Mouse (Mus musculus) CH12.LX (cell line): ENCODE data around the gene Vav1. TPM values are rescaled to one million over a fixed set of nuclear protein-coding genes. Genes with fewer than 3 reads are reported as not detected.

Source experiments
- DNase-seq: peaks from one replicate; pipeline ENCODE4 v3.0.0-alpha.2; 2013; ENCODE audit errors: extremely low read depth
- H3K27ac ChIP-seq: 2 replicates; pipeline ENCODE4 v1.5.1; 2012; ENCODE audit warnings: low read depth, mild to moderate bottlenecking, control low read depth, moderate library complexity; ENCODE audit not compliant: insufficient read depth
- H3K27me3 ChIP-seq: replicated peaks from 2 replicates; pipeline ENCODE3; 2012; ENCODE audit warnings: inconsistent platforms
- H3K36me3 ChIP-seq, 2 experiments: replicated peaks in 1 of 2; 2 replicates each; pipeline versions ENCODE3 to v1.6.1; 2012; ENCODE audit warnings: inconsistent platforms in 1 of 2, low read length in 1 of 2, mild to moderate bottlenecking in 1 of 2, mixed read lengths in 1 of 2, moderate library complexity in 1 of 2; ENCODE audit not compliant: control insufficient read depth in 1 of 2, insufficient read depth in 1 of 2
- H3K4me1 ChIP-seq, 2 experiments: 2 replicates each; pipeline ENCODE4 v1.6.1; 2012; ENCODE audit warnings: inconsistent platforms in 1 of 2, moderate library complexity in 1 of 2; ENCODE audit not compliant: insufficient read depth in 2 of 2, control insufficient read depth in 1 of 2
- H3K4me2 ChIP-seq: 2 replicates; pipeline ENCODE4 v1.6.1; 2012; ENCODE audit warnings: low read depth, mild to moderate bottlenecking, control low read depth; ENCODE audit not compliant: poor library complexity, insufficient read depth, severe bottlenecking
- H3K4me3 ChIP-seq, 3 experiments: fragments of 150-350 bp in 1 of 3; sonication (generic) in 1 of 3; replicated peaks in 1 of 3; 2 replicates each; pipeline versions ENCODE3 to v1.5.1; 2011 to 2012; ENCODE audit warnings: low read depth in 2 of 3, low read length in 2 of 3, mild to moderate bottlenecking in 2 of 3, moderate library complexity in 2 of 3, control low read depth in 1 of 3, improper control_type of control experiment in 1 of 3, inconsistent platforms in 1 of 3, mixed read lengths in 1 of 3; ENCODE audit not compliant: poor library complexity in 1 of 3
- H3K79me2 ChIP-seq: replicated peaks from 2 replicates; pipeline ENCODE4 v1.6.1; 2012; ENCODE audit warnings: mild to moderate bottlenecking, moderate library complexity; ENCODE audit not compliant: control insufficient read depth, poor library complexity, insufficient read depth, severe bottlenecking; ENCODE audit errors: extremely low read depth
- H3K9ac ChIP-seq: 2 replicates; pipeline ENCODE4 v1.6.1; 2012; ENCODE audit warnings: low read depth, mild to moderate bottlenecking, control low read depth, moderate library complexity; ENCODE audit not compliant: insufficient read depth
- H3K9me3 ChIP-seq: replicated peaks from 2 replicates; pipeline ENCODE3; 2012; ENCODE audit warnings: low read length, inconsistent platforms, mixed read lengths
- BHLHE40 ChIP-seq: IDR thresholded peaks from 2 replicates; pipeline ENCODE4 v1.6.1; 2011; ENCODE audit warnings: mild to moderate bottlenecking, low read depth, low read length, improper control_type of control experiment
- CHD1 ChIP-seq: IDR thresholded peaks from 2 replicates; pipeline ENCODE4 v1.6.1; 2012; ENCODE audit warnings: low read depth, low read length, improper control_type of control experiment, inconsistent platforms
- CHD2 ChIP-seq: IDR thresholded peaks from 2 replicates; pipeline ENCODE4 v1.6.1; 2011; ENCODE audit warnings: low read length, improper control_type of control experiment
- CTCF ChIP-seq, 2 experiments: IDR thresholded peaks in 1 of 2; conservative IDR thresholded peaks in 1 of 2; 2 replicates each; pipeline ENCODE4 v1.5.1; 2011 to 2012; ENCODE audit warnings: low read depth in 2 of 2, low read length in 2 of 2, improper control_type of control experiment in 1 of 2, inconsistent platforms in 1 of 2, mild to moderate bottlenecking in 1 of 2, moderate library complexity in 1 of 2
- ELF1 ChIP-seq: IDR thresholded peaks from 2 replicates; pipeline ENCODE4 v1.6.1; 2014; ENCODE audit warnings: low read depth, mild to moderate bottlenecking, inconsistent platforms, low read length, improper control_type of control experiment
- EP300 ChIP-seq: IDR thresholded peaks from 2 replicates; pipeline ENCODE4 v1.6.1; 2011; ENCODE audit warnings: low read length, improper control_type of control experiment
- ETS1 ChIP-seq: conservative IDR thresholded peaks from 2 replicates; pipeline ENCODE4 v1.6.1; 2012; ENCODE audit warnings: low read depth, mild to moderate bottlenecking, inconsistent platforms, low read length, improper control_type of control experiment, moderate library complexity
- HCFC1 ChIP-seq: IDR thresholded peaks from 2 replicates; pipeline ENCODE4 v1.6.1; 2012; ENCODE audit warnings: low read depth, mild to moderate bottlenecking, inconsistent platforms, low read length, improper control_type of control experiment
- IRF4 ChIP-seq: IDR thresholded peaks from 2 replicates; pipeline ENCODE4 v1.6.1; 2014; ENCODE audit warnings: low read depth, mild to moderate bottlenecking, inconsistent platforms, low read length, improper control_type of control experiment
- JUN ChIP-seq: IDR thresholded peaks from 2 replicates; pipeline ENCODE4 v1.6.1; 2011; ENCODE audit warnings: low read depth, mild to moderate bottlenecking, low read length, improper control_type of control experiment, moderate library complexity; ENCODE audit not compliant: insufficient read depth
- JUND ChIP-seq: conservative IDR thresholded peaks from 2 replicates; pipeline ENCODE4 v1.6.1; 2011; ENCODE audit warnings: low read depth, low read length, improper control_type of control experiment
- KAT2A ChIP-seq: IDR thresholded peaks from 2 replicates; pipeline ENCODE4 v1.6.1; 2012; ENCODE audit warnings: low read length, improper control_type of control experiment, inconsistent platforms; ENCODE audit not compliant: insufficient replicate concordance
- MAFK ChIP-seq: IDR thresholded peaks from 2 replicates; pipeline ENCODE4 v1.6.1; 2011; ENCODE audit warnings: low read length, improper control_type of control experiment; ENCODE audit not compliant: insufficient replicate concordance
- MAZ ChIP-seq: IDR thresholded peaks from 2 replicates; pipeline ENCODE4 v1.6.1; 2012; ENCODE audit warnings: low read depth, mild to moderate bottlenecking, inconsistent platforms, low read length, improper control_type of control experiment, moderate library complexity
- MXI1 ChIP-seq: IDR thresholded peaks from 2 replicates; pipeline ENCODE4 v1.6.1; 2011; ENCODE audit warnings: mild to moderate bottlenecking, low read depth, low read length, improper control_type of control experiment
- NELFE ChIP-seq: IDR thresholded peaks from 2 replicates; pipeline ENCODE4 v1.6.1; 2011; ENCODE audit warnings: low read depth, low read length, improper control_type of control experiment
- NRF1 ChIP-seq: IDR thresholded peaks from 2 replicates; pipeline ENCODE4 v1.6.1; 2014; ENCODE audit warnings: low read depth, mild to moderate bottlenecking, inconsistent platforms, low read length, improper control_type of control experiment, moderate library complexity
- PAX5 ChIP-seq: IDR thresholded peaks from 2 replicates; pipeline ENCODE4 v1.6.1; 2012; ENCODE audit warnings: low read length, inconsistent platforms, mixed read lengths
- RAD21 ChIP-seq: IDR thresholded peaks from 2 replicates; pipeline ENCODE4 v1.6.1; 2011; ENCODE audit warnings: low read depth, mild to moderate bottlenecking, low read length, improper control_type of control experiment, moderate library complexity
- RCOR1 ChIP-seq: conservative IDR thresholded peaks from 2 replicates; pipeline ENCODE4 v1.6.1; 2012; ENCODE audit warnings: low read depth, mild to moderate bottlenecking, inconsistent platforms, low read length, improper control_type of control experiment
- SIN3A ChIP-seq: IDR thresholded peaks from 2 replicates; pipeline ENCODE4 v1.6.1; 2012; ENCODE audit warnings: low read length, improper control_type of control experiment, inconsistent platforms
- SMC3 ChIP-seq: IDR thresholded peaks from 2 replicates; pipeline ENCODE4 v1.6.1; 2011; ENCODE audit warnings: low read depth, low read length, improper control_type of control experiment
- TBP ChIP-seq: conservative IDR thresholded peaks from 2 replicates; pipeline ENCODE4 v1.6.1; 2011; ENCODE audit warnings: low read depth, low read length, improper control_type of control experiment
- TCF12 ChIP-seq: IDR thresholded peaks from 2 replicates; pipeline ENCODE4 v1.6.1; 2014; ENCODE audit warnings: low read depth, mild to moderate bottlenecking, inconsistent platforms, low read length, improper control_type of control experiment
- UBTF ChIP-seq: IDR thresholded peaks from 2 replicates; pipeline ENCODE4 v1.6.1; 2012; ENCODE audit warnings: low read depth, mild to moderate bottlenecking, inconsistent platforms, low read length, improper control_type of control experiment, moderate library complexity
- USF1 ChIP-seq: IDR thresholded peaks from 2 replicates; pipeline ENCODE4 v1.6.1; 2014; ENCODE audit warnings: low read depth, mild to moderate bottlenecking, inconsistent platforms, low read length, improper control_type of control experiment
- USF2 ChIP-seq: conservative IDR thresholded peaks from 2 replicates; pipeline ENCODE4 v1.6.1; 2011; ENCODE audit warnings: low read depth, low read length, improper control_type of control experiment
- ZC3H11A ChIP-seq: IDR thresholded peaks from 2 replicates; pipeline ENCODE4 v1.6.1; 2012; ENCODE audit warnings: low read depth, mild to moderate bottlenecking, inconsistent platforms, low read length, improper control_type of control experiment
- ZKSCAN1 ChIP-seq: IDR thresholded peaks from 2 replicates; pipeline ENCODE4 v1.6.1; 2012; ENCODE audit warnings: low read depth, inconsistent platforms, low read length, improper control_type of control experiment, borderline replicate concordance
- ZMIZ1 ChIP-seq: IDR thresholded peaks from 2 replicates; pipeline ENCODE4 v1.6.1; 2012; ENCODE audit warnings: low read depth, mild to moderate bottlenecking, inconsistent platforms, low read length, improper control_type of control experiment
- ZNF384 ChIP-seq: IDR thresholded peaks from 2 replicates; pipeline ENCODE4 v1.6.1; 2012; ENCODE audit warnings: low read depth, low read length, improper control_type of control experiment, inconsistent platforms
- dilution Hi-C: fragments of 300-500 bp; cut with MboI; formaldehyde crosslinking; loops from 2 replicates; pipeline ENCODE4 v1.14.3; 2020; ENCODE audit warnings: low sequenced_read_pairs; ENCODE audit not compliant: extremely low pct_unique_long_range_greater_than_20kb, extremely low pct_ligation_motif_present
- in situ Hi-C: fragments of 300-500 bp; cut with MboI; formaldehyde crosslinking; loops from 3 replicates; pipeline ENCODE4 v1.14.3; 2019; ENCODE audit warnings: low sequenced_read_pairs, low pct_ligation_motif_present, low pct_unique_long_range_greater_than_20kb, mixed read lengths
- polyA plus RNA-seq: library from polyadenylated mRNA; unstranded; fragments of >175 nt; gene quantifications from 2 replicates; pipeline ENCODE4 v1.2.1, GENCODE M21; 2012; ENCODE audit warnings: low read depth; ENCODE audit not compliant: insufficient read length
- total RNA-seq, 2 experiments: library from RNA; depleted of rRNA; stranded (reverse); fragments of 300-350 nt in 1 of 2; fragments of >200 nt in 1 of 2; gene quantifications; 2 replicates each; pipeline ENCODE4 v1.2.3; 2012 to 2014

Gene Vav1
- total and polyA plus RNA-seq, 3 experiments: 60.3 to 90.9 (median 84.3) TPM

DNA sequence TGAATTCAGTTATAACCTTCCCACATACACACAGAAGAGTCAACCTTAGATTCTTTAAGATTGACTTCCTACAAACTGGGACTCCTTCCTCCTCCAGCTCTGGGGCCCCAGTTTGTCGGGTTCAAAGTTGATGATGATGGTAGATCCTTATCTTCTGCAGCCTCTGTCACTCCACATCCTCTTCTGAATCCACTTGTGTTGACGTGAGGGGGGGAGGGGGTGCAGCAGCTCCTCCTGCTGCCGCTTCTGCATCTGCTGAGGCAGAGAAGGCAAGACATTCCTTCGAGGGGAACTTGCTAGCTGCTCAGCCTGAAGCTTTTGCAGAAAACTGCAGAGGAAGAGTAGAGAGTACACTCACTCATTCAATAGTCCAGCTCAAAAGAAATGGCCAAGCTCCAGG is 62.7 kb downstream of the Vav1 start:
- dilution Hi-C loops (no loop called here), in situ Hi-C loops (loop anchor here (25.0 kb wide), 1 partner anchor 254 kb away; the partner anchor contains the start of genes Dennd1c and Tubb4a)
- H3K4me2 ChIP-seq: no peak overlapping the region
- DNase-seq: no peak
- peaks cover 8 to 32% of the 10 kb centered on the region in 2 experiments for H3K4me1 ChIP-seq
- TF ChIP-seq TCF12 (no peak), SMC3 (no peak), MAZ (no peak), TBP (no peak), IRF4 (no peak), USF1 (no peak), CTCF (conservative IDR thresholded peaks at IDR 0.05 in 1 of 2, IDR thresholded peaks at IDR 0.05 in 1 of 2; ENCODE audit: low read depth in 2 of 2, low read length in 2 of 2) (no peak), ETS1 (no peak), SIN3A (no peak), ZKSCAN1 (no peak), KAT2A (no peak), UBTF (no peak), ZNF384 (no peak), ZC3H11A (no peak), RAD21 (no peak)
- H3K36me3 ChIP-seq: no peaks in the 10 kb centered on the region
- no peaks in the 10 kb centered on the region for H3K79me2 ChIP-seq
- H3K27me3 ChIP-seq: no peaks in the 10 kb centered on the region
- H3K9ac ChIP-seq: no peak overlapping the region
- no peak overlapping the region for H3K27ac ChIP-seq
- H3K4me3 ChIP-seq: no peak overlapping the region
- H3K9me3 ChIP-seq: peaks cover 16% of the 10 kb centered on the region

DNA sequence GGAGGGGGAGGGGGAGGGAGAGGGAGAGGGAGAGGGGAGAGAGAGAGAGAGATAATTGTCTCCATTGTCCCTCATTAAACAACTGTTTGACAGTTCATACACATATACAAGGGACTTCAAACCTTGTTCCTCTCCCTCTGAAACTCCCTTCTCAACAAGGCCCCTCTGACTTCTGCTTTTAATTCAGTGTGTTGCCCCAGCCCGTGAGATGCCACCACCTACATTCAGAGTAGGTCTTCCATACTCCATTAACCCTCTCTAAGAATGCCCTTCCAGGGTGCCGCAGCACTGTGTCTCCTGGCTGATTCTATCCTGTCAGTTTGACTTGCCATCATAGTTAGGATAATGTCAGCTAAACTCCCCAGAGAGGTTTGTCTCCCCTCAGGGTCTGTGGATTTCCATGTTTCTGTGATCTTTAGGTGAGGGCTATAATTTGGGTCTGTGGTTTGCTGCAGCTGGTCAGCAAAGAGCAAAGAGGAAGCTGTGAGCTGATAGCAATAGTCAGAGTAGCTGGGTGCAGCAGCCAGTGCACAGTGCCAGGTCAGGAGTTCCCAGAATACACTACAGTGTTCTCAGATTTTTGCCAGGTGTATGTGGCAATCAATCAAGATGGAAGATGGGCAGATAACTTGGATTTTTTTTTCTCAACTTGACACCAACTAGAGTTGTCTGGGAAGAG is 65.3 kb downstream of the Vav1 start:
- Histone ChIP-seq H3K27me3 (no peaks in the 10 kb centered on the region), H3K4me2 (peak overlapping the region; percentile 52), H3K27ac (peak overlapping the region; percentile 91), H3K79me2 (no peaks in the 10 kb centered on the region), H3K9ac (peak overlapping the region; percentile 26; the same call in 1 of the 2 replicates), H3K4me1 (peaks cover 16 to 50% of the 10 kb centered on the region in 2 experiments), H3K36me3 (no peaks in the 10 kb centered on the region), H3K9me3 (peaks cover 16% of the 10 kb centered on the region), H3K4me3 (no peak overlapping the region)
- in situ Hi-C loops: loop anchor here (25.0 kb wide), 1 partner anchor 257 kb away; the partner anchor contains the start of genes Dennd1c and Tubb4a
- peak; percentile 81 for DNase-seq
- dilution Hi-C loops: no loop called here
- TF ChIP-seq ELF1: no peak; the same call in 1 of the 2 replicates
- no peak for TF ChIP-seq PAX5
- TF ChIP-seq MAZ: no peak
- no peak for TF ChIP-seq USF2
- TF ChIP-seq IRF4: peak; percentile 26
- TF ChIP-seq ETS1: peak; percentile 79
- no peak for TF ChIP-seq UBTF
- peak; percentile 63 for TF ChIP-seq BHLHE40
- no peak for TF ChIP-seq SMC3
- TF ChIP-seq HCFC1: no peak
- TF ChIP-seq EP300: peak; percentile 85
- TF ChIP-seq TBP: 0 out of 2 replicates have a peak, but pooled peaks have one; percentile 14
- TF ChIP-seq KAT2A: no peak
- TF ChIP-seq TCF12: peak; percentile 55; the same call in 1 of the 2 replicates
- TF ChIP-seq MAFK: no peak
- TF ChIP-seq ZMIZ1: no peak; the same call in 1 of the 2 replicates
- TF ChIP-seq MXI1: no peak
- TF ChIP-seq CHD1: no peak
- no peak for TF ChIP-seq CHD2
- TF ChIP-seq JUN: no peak
- TF ChIP-seq NRF1: no peak
- TF ChIP-seq JUND: no peak
- TF ChIP-seq NELFE: no peak
- TF ChIP-seq RCOR1: no peak
